ENCODE assay signal across 8 mouse cellular contexts in genomic region chr10:23349392-23350010, GRCm38 (mm10). TPM values are rescaled to one million over a fixed set of nuclear protein-coding genes. Genes with fewer than 3 reads are reported as not detected.
DNase-seq lines count a peak whose midpoint lies in the region; ATAC-seq and TF ChIP-seq lines count a peak whose summit lies in the region.

No protein-coding gene starts in this region.

- H3K4me1 ChIP-seq in heart, embryonic 10.5 days, result peaks cover 16% of the 10 kb centered on the region
- H3K4me1 ChIP-seq in E14TG2a.4 (replicated peaks; ENCODE audit: low read depth, low read length), result peaks cover 22% of the 10 kb centered on the region; the same call in 1 of the 2 replicates
- H3K4me1 ChIP-seq in liver, embryonic 11.5 days (replicated peaks; ENCODE audit: control insufficient read depth, insufficient read depth, low read length), result 0 out of 2 replicates have a peak, but pooled peaks cover 2% of the 10 kb centered on the region

- H3K27me3 ChIP-seq in heart, embryonic 10.5 days (ENCODE audit: insufficient read depth, poor library complexity, severe bottlenecking), result peaks cover 5% of the 10 kb centered on the region
- peaks cover 45% of the 10 kb centered on the region for H3K27me3 ChIP-seq in E14TG2a.4 (ENCODE audit: insufficient read depth, low read length)
- H3K27me3 ChIP-seq in liver, embryonic 11.5 days (replicated peaks; ENCODE audit: control insufficient read depth, insufficient read depth, low read length), result peaks cover 37% of the 10 kb centered on the region

- peak overlapping the region; percentile 72 for H3K4me2 ChIP-seq in liver, embryonic 11.5 days

- no peak for ATAC-seq in liver, embryonic 11.5 days (replicated peaks; ENCODE audit: low FRiP score)

- H3K4me3 ChIP-seq in heart, embryonic 10.5 days, result peak overlapping the region; percentile 80
- H3K4me3 ChIP-seq in E14TG2a.4 (replicated peaks; ENCODE audit: low read length), result peak overlapping the region; percentile 79
- H3K4me3 ChIP-seq in liver, embryonic 11.5 days (ENCODE audit: low read depth, low read length), result peak overlapping the region; percentile 54

- no peak for TF ChIP-seq CTCF in E14TG2a.4 (conservative IDR thresholded peaks at IDR 0.05; ENCODE audit: low read length)

- peak; percentile 76 for DNase-seq in heart, embryonic 10.5 days (ENCODE audit: low spot score)
- no peak for DNase-seq in heart, postnatal 25 days (ENCODE audit: low spot score)
- peak; percentile 72 for DNase-seq in embryo, embryonic 9.5 days (ENCODE audit: extremely low spot score)
- DNase-seq in heart, postnatal 14 days, result peak; percentile 5 to 7
- DNase-seq in liver, embryonic 11.5 days (ENCODE audit: low spot score), result peak; percentile 63
- peak; percentile 37 for DNase-seq in skeletal muscle tissue, adult 2 months (ENCODE audit: low read depth, low spot score)
- no peak for DNase-seq in spleen, postnatal 10 days (ENCODE audit: low spot score in 2 of 2)

- no peak overlapping the region for H3K9ac ChIP-seq in liver, embryonic 11.5 days (ENCODE audit: low read depth, low read length)

- no peaks in the 10 kb centered on the region for H3K36me3 ChIP-seq in heart, embryonic 10.5 days
- H3K36me3 ChIP-seq in E14TG2a.4 (ENCODE audit: insufficient read depth, low read length), result no peaks in the 10 kb centered on the region
- no peaks in the 10 kb centered on the region for H3K36me3 ChIP-seq in liver, embryonic 11.5 days (ENCODE audit: control insufficient read depth, insufficient read depth, low read length)

- intact Hi-C loops in heart, postnatal 25 days (cut with DNase I), result loop anchor here (5.0 kb wide), 1 partner anchor 43 kb away; no protein-coding TSS in a partner anchor
- intact Hi-C loops in heart, postnatal 14 days (cut with DNase I), result no loop called here

- H3K27ac ChIP-seq in heart, embryonic 10.5 days, result peak overlapping the region; percentile 90
- H3K27ac ChIP-seq in liver, embryonic 11.5 days (ENCODE audit: low read depth, low read length), result no peak overlapping the region

- WGBS in heart, embryonic 10.5 days, result 0% methylated on average over 32 of the region's 33 CpGs
- 2% methylated on average over 30 of the region's 33 CpGs for WGBS in liver, embryonic 11.5 days

- H3K9me3 ChIP-seq in heart, embryonic 10.5 days, result no peaks in the 10 kb centered on the region
- H3K9me3 ChIP-seq in E14TG2a.4 (ENCODE audit: low read length), result no peaks in the 10 kb centered on the region
- no peaks in the 10 kb centered on the region for H3K9me3 ChIP-seq in liver, embryonic 11.5 days (ENCODE audit: control insufficient read depth, low read length)

RNA-seq across cellular contexts. Expression of gene Eya4, which starts 1.1 kb away (rescaled TPM):
- polyA plus RNA-seq in heart, embryonic 10.5 days (2016; fragmentation: Nextera tagmentation; extraction: Ambion mirVana), result 1.1 and 2.2 TPM in 2 replicates
- total RNA-seq in heart, postnatal 25 days (2021), result under 1 TPM; 0.34 TPM
- total RNA-seq in heart, postnatal 14 days (2021), result under 1 TPM; 0.27 to 0.38 TPM
- 0.77 and 0.78 TPM in 2 replicates for polyA plus RNA-seq in liver, embryonic 11.5 days (2014; fragmentation: Nextera tagmentation; extraction: Ambion mirVana)

Comparison
In these comparisons a context has a peak if more than half of its experiments do, and no peak if none do; other contexts are left out.
1. DNase-seq: peak in heart, embryonic 10.5 days (single experiment), embryo, embryonic 9.5 days (single experiment), heart, postnatal 14 days (2 of 2), liver, embryonic 11.5 days (single experiment) and skeletal muscle tissue, adult 2 months (single experiment); none in heart, postnatal 25 days (single experiment) and spleen, postnatal 10 days (0 of 2).
2. Peak in every context shown above with its lines, with median percentiles within 50 percentile points of each other: H3K4me3 ChIP-seq.